Mouse (Mus musculus) testis, adult 2 months (tissue): ENCODE measurements around the gene Atp7b.

ENCODE experiments used
- CTCF ChIP-seq: fragments of 200-500 bp; IDR thresholded peaks from 2 replicates; pipeline ENCODE4 v1.5.1; 2012; ENCODE audit warnings: low read depth, mild to moderate bottlenecking, inconsistent platforms, low read length, moderate library complexity; ENCODE audit not compliant: control insufficient read depth, insufficient read depth, insufficient replicate concordance
- POLR2A ChIP-seq: fragments of 200-500 bp; IDR thresholded peaks from 2 replicates; pipeline ENCODE4 v1.6.1; 2012; ENCODE audit warnings: low read depth, mild to moderate bottlenecking, inconsistent platforms, low read length, moderate library complexity; ENCODE audit not compliant: control insufficient read depth

DNA sequence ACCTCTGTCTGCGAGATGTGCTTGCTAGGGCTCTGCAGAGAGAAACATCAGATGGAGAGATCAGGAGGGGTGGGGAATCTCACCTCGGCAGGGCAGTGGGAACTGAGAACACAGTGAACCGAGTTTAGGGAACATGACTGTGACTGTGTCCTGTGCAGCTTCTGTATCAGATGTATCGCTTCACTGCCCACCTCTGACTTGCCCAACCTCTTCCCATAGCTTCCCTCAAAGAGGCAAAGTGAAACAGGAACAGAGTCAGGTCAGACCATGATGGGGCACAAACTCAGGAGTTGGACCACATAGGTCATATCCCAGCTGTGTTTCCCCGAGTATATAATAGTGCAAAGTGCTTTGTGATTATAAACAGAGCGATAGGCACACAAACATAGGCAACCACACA is 53.7 kb downstream of the Atp7b start:
- TF ChIP-seq CTCF, result no peak
- no peak for TF ChIP-seq POLR2A
